Mouse (Mus musculus) gastrocnemius, adult 2 months (tissue): ENCODE data around the gene Casp14. TPM values are rescaled to one million over a fixed set of nuclear protein-coding genes. Genes with fewer than 3 reads are reported as not detected.

Source experiments
- DNase-seq: peaks from one replicate; pipeline ENCODE4 v3.0.0; 2022
- H3K27ac ChIP-seq: fragments of 200-600 bp; 2 replicates; pipeline ENCODE4 v1.8.1; 2022; ENCODE audit warnings: mild to moderate bottlenecking
- H3K4me3 ChIP-seq: fragments of 200-600 bp; 2 replicates; pipeline ENCODE4 v1.8.1; 2022; ENCODE audit warnings: mild to moderate bottlenecking, moderate library complexity
- CTCF ChIP-seq: fragments of 200-600 bp; IDR thresholded peaks from 2 replicates; pipeline ENCODE4 v1.8.1; 2022; ENCODE audit warnings: antibody characterized with exemption, mild to moderate bottlenecking, moderate library complexity
- intact Hi-C: fragments of 180-260 bp; cut with DNase I; formaldehyde crosslinking; loops from one replicate; pipeline ENCODE4 v1.15.1; 2025
- long read RNA-seq, 2 experiments: library from polyadenylated mRNA; stranded (forward); transcript quantifications; one replicate each; pipeline ENCODE4 v2.0.0; 2021
- total RNA-seq, 2 experiments: library from RNA; stranded (reverse); gene quantifications; 2 replicates each; pipeline ENCODE4 v1.2.3; 2021

The Casp14 gene
- not detected for total RNA-seq
- long read RNA-seq, experiment 1, result 0 reads
- long read RNA-seq, experiment 2, result 0 reads

GRCm38 (mm10) chr10:78718056-78718455 lies at the start of gene Casp14:
Casp14 (minus strand) TSS chr10:78718294.
- no peak for TF ChIP-seq CTCF
- intact Hi-C loops, result no loop called here
- Histone ChIP-seq H3K27ac (no peak within 1 kb of the TSS), H3K4me3 (no peak within 1 kb of the TSS)
- no peak for DNase-seq

- no peak for DNase-seq
- TF ChIP-seq CTCF, result no peak
- Histone ChIP-seq H3K27ac (no peak overlapping the region), H3K4me3 (no peak overlapping the region)
- intact Hi-C loops, result no loop called here
Observed at GRCm38 (mm10) chr10:78765570-78765969, 47.5 kb upstream of the Casp14 start.

GRCm38 (mm10) chr10:78756021-78756420 lies 37.9 kb upstream of the Casp14 start:
- peak; percentile 56 for DNase-seq
- peak; percentile 94 for TF ChIP-seq CTCF
- H3K27ac ChIP-seq, result no peak overlapping the region
- intact Hi-C loops, result loop anchor here (1.0 kb wide), 1 partner anchor 360 kb away; no protein-coding TSS in a partner anchor
- H3K4me3 ChIP-seq, result no peak overlapping the region

GRCm38 (mm10) chr10:78752452-78753191 lies 34.5 kb upstream of the Casp14 start, which contains the start of gene Ccdc105:
Ccdc105 (minus strand) TSS chr10:78753065.
- Histone ChIP-seq H3K4me3 (peak within 1 kb of the TSS; percentile 73), H3K27ac (peak within 1 kb of the TSS; percentile 24; the same call in 1 of the 2 replicates)
- TF ChIP-seq CTCF, result no peak
- intact Hi-C loops, result no loop called here
- peak; percentile 47 for DNase-seq

GRCm38 (mm10) chr10:78748946-78749345 lies 30.9 kb upstream of the Casp14 start:
- intact Hi-C loops, result no loop called here
- Histone ChIP-seq H3K4me3 (no peak overlapping the region), H3K27ac (no peak overlapping the region)
- DNase-seq, result no peak
- no peak for TF ChIP-seq CTCF

GRCm38 (mm10) chr10:78748161-78748560 lies 30.1 kb upstream of the Casp14 start:
- no peak for DNase-seq
- TF ChIP-seq CTCF, result no peak
- no peak overlapping the region for H3K27ac ChIP-seq
- H3K4me3 ChIP-seq, result no peak overlapping the region
- intact Hi-C loops, result no loop called here

GRCm38 (mm10) chr10:78747035-78747721 lies 29.1 kb upstream of the Casp14 start:
- Histone ChIP-seq H3K4me3 (peak overlapping the region; percentile 58), H3K27ac (no peak overlapping the region)
- intact Hi-C loops, result no loop called here
- no peak for TF ChIP-seq CTCF
- peak; percentile 24 for DNase-seq

- no peak; the same call in 1 of the 2 replicates for TF ChIP-seq CTCF
- Histone ChIP-seq H3K4me3 (no peak overlapping the region), H3K27ac (no peak overlapping the region)
- no peak for DNase-seq
- intact Hi-C loops, result no loop called here
Observed at GRCm38 (mm10) chr10:78745453-78746232, 27.5 kb upstream of the Casp14 start.

- no peak for TF ChIP-seq CTCF
- no peak overlapping the region for H3K27ac ChIP-seq
- no peak overlapping the region for H3K4me3 ChIP-seq
- DNase-seq, result no peak
- intact Hi-C loops, result no loop called here
Observed at GRCm38 (mm10) chr10:78743721-78744120, 25.6 kb upstream of the Casp14 start.

- H3K4me3 ChIP-seq, result no peak overlapping the region
- H3K27ac ChIP-seq, result no peak overlapping the region
- intact Hi-C loops, result no loop called here
- no peak for DNase-seq
- TF ChIP-seq CTCF, result no peak
Observed at GRCm38 (mm10) chr10:78739821-78740220, 21.7 kb upstream of the Casp14 start.

GRCm38 (mm10) chr10:78727876-78728275 lies 9.8 kb upstream of the Casp14 start:
- Histone ChIP-seq H3K27ac (no peak overlapping the region), H3K4me3 (no peak overlapping the region)
- intact Hi-C loops, result no loop called here
- no peak for DNase-seq
- no peak for TF ChIP-seq CTCF

GRCm38 (mm10) chr10:78727035-78727434 lies 8.9 kb upstream of the Casp14 start:
- no peak overlapping the region for H3K27ac ChIP-seq
- intact Hi-C loops, result no loop called here
- DNase-seq, result no peak
- TF ChIP-seq CTCF, result no peak
- no peak overlapping the region for H3K4me3 ChIP-seq

GRCm38 (mm10) chr10:78723416-78723815 lies 5.3 kb upstream of the Casp14 start:
- intact Hi-C loops, result no loop called here
- DNase-seq, result no peak
- H3K4me3 ChIP-seq, result no peak overlapping the region

More at GRCm38 (mm10) chr10:78723416-78723815, 5.3 kb upstream of the Casp14 start:
- no peak for TF ChIP-seq CTCF
- no peak overlapping the region for H3K27ac ChIP-seq
